Mouse (Mus musculus): ENCODE data around the gene Cep55.

Cep55 gene

DNA sequence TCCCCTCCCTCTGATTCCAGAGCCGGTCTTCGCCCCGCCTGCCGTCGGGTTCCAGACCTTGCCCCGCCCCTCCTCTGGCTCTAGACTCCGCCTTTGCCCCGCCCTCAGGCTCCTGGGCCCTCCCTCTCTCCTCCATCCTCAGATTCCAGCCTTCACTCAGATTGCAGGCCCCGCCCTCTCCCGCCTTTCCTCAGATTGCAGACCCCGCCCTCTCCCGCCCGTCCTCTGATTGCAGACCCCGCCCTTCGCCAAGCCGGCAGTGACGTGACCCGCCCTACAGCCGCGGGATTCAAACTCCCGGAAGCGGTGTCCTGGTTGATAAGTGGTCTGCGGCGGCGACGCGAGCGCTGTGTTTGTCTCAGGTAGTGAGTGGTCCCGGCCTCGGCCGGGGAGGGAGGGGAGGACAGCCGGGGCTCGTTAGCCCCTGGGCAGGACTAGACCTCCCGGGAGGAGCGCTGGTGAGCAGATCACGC, at the start of gene Cep55:
TSS of gene Cep55 (plus strand) at position 292 of the 473 bp plus-strand sequence.
- DNase-seq (ENCODE audit: low read depth in 1 of 2, low spot score in 2 of 2) = peak; percentile 86 to 95

DNA sequence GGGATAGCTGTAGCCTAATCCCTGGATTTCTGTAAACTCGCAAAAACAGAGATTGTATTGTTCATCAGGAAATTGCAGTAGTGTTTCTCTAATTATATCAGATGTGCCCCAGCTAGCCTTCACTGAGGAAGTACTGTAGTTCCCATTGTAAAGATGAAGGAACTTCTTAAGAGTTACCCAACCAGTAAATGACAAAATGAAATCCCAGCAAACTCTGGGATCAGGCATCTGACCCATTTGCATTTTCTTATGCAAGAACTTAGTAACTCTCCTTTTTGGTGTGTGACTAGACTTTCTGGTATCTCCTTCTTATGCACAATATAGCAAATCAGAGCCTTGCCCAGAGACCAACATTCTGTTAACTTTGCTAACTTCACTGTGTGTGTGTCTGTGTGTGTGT, 43.4 kb upstream of the Cep55 start:
- no peak for DNase-seq (ENCODE audit: low read depth in 1 of 2, low spot score in 2 of 2)

DNA sequence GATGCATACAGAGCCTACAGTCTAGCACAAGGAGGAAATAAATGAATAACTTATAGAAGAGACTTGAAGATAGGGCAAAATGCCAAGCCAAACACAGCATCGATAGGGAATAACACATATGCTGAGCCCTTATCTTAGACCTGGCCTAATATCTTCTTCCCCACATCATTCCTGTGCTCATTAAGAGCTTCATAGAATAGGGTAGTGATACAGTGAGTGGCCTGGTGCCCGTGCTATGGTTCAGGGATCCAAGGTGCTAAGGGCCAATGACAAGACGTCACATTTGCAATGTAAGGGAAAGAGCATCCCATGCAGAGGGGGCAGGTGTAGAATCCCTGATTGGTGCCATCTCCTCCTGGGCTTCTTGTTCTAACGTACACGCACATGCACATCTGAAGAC, 40.4 kb upstream of the Cep55 start:
- no peak for DNase-seq (ENCODE audit: low read depth in 1 of 2, low spot score in 2 of 2)

DNA sequence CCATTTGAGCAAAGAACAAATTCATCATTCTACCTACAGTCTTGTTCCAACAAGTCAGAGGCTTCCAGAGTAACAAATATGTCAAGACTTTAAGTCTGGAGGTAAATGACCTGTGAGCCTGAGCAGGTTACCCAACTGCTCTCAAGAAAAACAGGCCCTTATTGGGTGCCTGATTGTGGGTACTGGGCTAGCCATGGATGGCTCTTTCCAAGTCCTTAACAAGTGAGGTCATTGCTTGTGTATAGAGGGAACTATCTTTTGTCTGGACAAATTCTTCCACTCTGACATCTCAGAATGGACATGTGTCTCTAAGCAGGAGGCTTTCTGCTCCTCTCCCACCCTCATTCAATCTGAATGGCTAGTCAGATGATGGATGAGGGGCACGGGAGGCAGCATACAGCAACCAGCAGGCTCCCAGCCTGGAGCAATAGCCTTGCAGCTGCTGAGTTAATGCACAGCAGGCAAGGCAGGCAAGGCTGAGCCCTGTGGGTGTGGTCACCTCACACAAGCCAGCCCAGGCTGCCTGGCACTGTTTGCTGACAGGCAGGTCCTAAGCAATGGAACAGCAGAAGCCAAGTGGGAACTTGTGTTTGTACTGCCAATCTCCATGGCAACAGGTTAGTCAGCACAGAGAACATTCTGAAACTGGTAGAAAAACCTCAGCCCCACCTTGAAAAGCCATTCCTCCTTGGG, 39.5 kb upstream of the Cep55 start:
- peak; percentile 35 to 40 for DNase-seq (ENCODE audit: low read depth in 1 of 2, low spot score in 2 of 2)

DNA sequence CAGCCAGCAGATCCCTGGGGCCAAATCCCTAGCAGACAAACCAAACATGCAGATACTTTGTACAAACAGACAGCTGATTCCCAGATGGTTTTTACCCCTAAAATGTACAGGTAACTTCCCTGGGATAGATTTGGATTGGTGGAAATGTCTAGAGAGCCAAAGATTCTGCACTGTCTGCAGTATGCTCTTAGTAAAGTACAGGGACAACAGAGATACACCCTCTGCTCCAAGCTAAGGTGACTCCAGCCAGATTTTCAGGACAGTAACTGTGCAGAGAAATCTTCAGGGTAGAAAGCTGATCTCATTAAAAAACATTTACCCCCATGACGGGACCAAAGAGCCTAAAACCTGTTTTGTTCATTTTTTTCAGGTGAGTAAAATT, 38.9 kb upstream of the Cep55 start:
- DNase-seq (ENCODE audit: low read depth in 1 of 2, low spot score in 2 of 2) = no peak

DNA sequence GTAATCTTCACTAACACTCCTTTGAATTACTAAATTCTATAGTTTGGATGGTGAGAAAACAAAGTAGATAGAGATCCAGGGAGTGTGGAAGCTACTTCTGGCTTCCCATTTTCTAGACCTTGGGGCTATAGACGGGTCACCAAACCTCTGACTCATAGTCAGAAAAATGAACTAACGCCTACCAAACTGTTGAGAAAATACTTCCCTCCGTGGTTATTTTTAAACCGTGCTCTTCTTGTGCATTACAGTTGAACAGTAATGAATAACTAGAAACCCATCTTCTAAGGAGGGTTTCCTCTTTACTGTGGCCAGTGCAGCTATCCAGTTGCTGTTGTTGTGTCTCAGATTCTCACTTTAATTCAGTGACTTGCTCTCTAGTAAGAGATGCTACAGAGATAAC, 32.1 kb upstream of the Cep55 start:
- peak in 1 of 2 experiments; percentile 33 for DNase-seq (ENCODE audit: low read depth in 1 of 2, low spot score in 2 of 2)

DNA sequence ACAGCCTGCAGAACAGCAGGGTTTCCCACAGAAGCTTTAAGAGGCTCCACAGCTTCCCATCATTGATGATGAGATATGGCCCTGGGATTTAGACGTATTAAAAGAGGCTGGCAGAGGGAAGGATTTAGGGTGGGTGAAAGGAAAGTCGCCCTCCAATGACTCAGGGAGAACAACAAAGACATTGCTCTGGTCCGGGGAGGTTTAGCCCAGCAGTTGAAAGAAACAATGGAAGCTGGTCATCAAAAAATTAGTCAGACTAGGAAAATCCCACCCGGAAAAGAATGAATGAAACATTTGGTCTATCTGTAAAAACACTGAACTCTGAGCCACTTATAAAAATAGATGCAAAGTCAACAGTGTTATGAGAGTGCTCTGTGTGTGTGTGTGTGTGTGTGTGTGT, 31.2 kb upstream of the Cep55 start:
- DNase-seq (ENCODE audit: low read depth in 1 of 2, low spot score in 2 of 2) = no peak

DNA sequence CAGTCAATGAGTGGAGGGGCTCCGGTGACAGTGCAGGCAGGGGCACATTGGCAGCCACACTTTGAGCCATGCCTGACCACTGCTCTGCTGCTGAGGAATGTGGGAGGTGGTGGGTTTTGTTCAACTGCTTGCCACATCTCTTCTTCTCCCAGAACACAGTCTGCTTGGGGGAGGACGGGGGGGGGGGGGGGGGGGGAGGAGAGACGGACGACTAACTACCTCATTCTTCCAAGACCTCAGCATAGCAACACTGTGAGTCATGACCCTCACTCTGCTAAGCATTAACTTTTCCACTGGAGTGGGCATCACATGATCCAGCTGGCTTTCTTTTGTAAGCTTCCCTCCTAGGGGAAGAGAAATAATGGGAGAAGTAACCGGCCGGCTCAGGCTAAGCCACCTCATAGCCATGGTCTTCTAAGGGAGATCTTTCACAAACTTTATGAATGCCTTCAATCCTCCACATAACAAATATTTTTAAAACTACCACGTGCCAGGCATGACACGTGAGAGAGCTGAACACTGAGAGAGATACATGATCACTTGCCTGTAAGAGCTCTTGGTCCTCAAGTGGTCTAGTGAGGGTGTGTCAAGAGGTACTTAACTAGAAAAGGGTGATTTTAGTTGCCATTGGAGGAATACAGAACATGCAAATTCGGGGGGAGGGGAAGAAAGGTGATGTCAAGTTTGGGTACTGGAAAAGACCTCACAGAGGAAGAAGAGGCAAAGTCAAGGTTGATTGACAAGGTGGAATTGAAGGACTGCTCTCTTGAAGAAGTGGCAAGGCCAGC, 29.4 kb upstream of the Cep55 start:
- DNase-seq (ENCODE audit: low read depth in 1 of 2, low spot score in 2 of 2) = no peak

DNA sequence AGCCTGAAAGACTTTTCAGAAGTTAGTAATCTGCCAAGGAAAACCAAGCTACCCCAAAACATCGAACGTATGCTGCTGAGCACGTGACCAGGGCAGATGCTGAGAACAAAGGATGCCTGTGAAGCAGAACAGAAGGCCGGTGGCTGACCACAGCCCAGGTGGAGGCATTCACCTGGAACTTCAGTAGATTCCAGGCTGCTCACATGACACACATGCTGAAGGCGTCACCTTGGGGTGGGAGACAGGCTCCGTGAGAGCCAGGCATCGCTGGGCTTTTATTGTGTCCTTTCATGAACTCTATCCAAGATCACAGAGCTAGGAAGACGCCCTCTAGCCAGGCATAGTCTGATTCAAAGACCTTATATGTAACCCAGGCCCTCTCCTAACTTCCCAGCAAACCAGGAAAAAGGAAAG, 28.6 kb upstream of the Cep55 start:
- DNase-seq (ENCODE audit: low read depth in 1 of 2, low spot score in 2 of 2) = no peak

DNA sequence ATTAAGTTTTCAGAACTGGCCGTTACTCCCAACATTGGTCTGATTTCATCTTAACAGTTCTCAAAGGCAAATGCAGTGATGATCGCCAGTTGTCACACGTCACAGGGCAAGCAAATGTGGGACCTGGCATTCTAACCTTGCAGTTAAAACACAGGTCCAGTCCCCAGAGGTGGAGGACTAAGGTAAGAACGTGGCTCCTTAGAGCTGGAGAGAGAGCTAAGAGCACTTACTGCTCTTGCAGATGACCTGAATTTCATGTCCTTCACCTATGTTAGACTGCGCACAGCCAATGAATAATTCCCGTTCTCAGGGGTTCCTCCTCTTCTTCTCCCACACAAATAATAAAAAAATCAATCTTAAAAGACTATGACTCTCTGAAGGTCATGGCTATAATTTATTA, 27.4 kb upstream of the Cep55 start:
- no peak for DNase-seq (ENCODE audit: low read depth in 1 of 2, low spot score in 2 of 2)

DNA sequence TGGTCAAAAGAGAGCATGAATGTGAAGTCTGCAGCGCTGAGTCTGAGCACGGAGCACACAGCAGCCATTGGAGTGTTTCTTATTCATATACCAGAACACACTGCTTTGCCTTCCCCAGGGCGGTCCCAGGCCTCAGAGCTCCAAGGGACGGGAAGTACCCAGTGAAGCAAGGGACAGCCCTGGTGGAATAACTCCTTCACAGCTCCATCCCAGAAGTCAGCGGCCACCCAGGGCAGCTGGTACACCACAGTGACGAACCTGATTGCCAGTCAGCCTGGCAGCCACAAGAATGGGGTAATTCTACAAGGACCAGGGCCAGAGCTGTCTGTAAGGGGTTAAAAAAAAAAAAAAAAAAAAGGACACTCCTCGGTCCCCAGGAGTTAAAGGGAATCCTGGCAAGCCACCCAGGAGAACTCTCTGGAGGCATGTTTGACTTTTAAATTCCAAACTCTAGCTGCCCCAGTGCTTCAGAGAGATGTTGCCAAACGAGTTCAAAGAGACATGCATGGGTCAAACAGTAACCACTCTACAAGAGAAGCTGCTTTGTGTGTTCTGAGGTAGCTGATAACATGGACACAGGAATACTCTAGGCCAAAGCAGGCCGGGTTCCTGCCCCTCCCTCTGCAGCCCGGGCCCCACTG, 26.8 kb upstream of the Cep55 start:
- no peak for DNase-seq (ENCODE audit: low read depth in 1 of 2, low spot score in 2 of 2)

DNA sequence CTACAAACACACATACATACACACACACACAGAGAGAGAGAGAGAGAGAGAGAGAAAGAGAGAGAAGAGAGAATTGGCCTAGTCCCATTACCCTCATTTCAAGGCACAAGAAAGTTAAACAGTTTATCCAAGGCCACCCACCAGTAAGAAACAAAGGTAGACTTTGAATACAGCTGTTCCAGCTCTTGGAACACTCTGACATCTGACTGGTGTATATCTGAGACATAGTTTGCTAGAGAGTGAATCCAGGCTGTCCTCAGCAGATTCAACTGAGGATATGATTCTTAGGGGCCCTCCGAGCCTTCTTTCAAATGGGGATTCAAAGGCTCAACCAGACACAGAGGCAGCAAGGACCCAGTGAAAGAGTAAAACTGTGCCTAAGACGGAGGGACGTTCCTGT, 25.5 kb upstream of the Cep55 start:
- no peak for DNase-seq (ENCODE audit: low read depth in 1 of 2, low spot score in 2 of 2)

DNA sequence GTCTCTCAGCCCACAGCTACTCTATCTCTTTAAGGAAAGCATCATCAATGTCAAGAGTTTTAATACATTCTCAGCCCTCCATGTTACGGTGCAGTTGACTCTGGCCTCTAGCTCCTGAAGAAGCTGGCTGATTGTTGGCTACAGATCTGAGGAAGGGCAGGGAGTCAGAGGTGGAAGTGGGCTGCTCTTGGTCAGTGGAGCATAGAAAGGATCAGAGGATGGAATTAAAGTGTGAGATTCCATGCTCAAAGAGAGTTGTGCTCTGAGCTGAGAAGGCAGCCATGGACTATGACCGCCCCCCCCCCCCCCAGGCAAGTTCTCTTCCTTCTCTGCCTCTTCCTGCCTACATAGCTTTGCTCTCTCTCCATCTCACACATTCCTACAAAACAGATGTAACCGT, 24.9 kb upstream of the Cep55 start:
- DNase-seq (ENCODE audit: low read depth in 1 of 2, low spot score in 2 of 2) = no peak

DNA sequence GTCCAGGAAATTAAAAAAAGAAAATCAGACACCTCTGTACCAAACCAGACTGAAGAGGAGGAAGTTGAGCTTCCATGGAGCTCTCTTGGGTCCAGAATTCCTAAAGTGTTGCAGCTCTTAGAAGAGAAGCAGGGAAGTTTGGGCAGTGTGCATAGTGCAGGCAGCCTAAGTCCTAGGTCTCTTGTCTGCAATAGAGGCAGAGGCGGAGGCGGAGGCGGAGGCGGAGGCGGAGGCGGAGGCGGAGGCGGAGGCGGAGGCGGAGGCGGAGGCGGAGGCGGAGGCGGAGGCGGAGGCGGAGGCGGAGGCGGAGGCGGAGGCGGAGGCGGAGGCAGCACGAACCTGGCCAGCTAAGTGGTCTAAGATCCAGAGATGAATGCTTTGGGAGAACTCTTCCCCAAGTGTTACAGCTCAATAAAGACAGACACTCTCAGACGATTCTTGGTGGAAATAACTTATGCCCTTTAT, 24.1 kb upstream of the Cep55 start:
- DNase-seq (ENCODE audit: low read depth in 1 of 2, low spot score in 2 of 2) = no peak

DNA sequence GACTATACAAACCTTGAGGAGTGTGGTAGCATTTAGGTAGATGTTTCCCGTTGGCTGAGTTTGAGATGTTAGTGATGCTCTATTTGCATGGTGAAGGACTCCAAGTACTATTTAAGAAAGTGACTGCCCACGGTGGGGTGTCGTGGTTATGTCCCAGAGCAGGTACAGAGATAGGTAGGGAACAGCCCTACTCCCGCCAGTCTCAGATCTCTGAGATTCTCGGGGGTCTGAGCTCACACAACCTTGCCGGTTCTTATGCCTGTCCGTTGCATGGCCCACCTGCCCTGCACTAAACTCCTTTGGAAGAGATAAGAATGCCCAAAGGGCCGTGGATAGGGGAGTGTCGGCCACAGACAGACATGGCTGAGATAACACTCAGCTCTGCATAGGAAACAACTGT, 23.7 kb upstream of the Cep55 start:
- DNase-seq (ENCODE audit: low read depth in 1 of 2, low spot score in 2 of 2) = no peak

DNA sequence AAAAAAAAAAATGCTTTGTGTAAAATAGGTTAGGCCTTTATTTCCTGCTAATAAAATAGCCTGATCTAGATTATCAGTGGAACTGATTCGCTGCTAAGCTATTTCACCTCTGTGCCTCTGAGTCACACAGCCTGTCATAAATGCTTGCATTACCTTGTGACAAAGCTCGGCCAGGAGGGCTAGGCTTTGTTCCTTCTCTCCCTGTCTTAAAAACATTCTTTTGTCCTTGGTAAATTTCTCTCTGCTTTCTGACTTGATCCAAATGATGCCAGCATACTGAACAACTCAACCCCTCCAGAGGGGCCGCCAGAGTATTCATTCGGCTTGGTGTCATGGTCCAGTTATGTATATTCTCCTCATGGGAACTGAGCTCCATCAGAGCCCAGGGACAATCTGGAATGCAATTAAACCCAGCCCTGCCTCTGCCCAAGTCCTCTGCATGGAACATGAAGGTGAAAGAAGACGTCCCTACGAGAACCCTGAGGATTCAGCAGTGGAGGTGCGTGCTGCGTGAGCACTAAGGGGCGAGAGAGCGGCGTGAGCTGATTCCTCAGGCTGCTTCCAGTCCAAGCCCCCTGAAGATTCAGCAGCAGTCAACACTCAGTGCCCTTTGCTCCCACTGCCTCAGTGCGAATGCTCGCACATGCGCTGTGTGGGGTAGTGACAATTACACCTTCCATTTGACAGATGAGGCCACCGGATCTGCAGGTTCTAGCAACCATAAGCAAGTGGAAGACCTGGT, 21.6 kb upstream of the Cep55 start:
- DNase-seq (ENCODE audit: low read depth in 1 of 2, low spot score in 2 of 2) = no peak

DNA sequence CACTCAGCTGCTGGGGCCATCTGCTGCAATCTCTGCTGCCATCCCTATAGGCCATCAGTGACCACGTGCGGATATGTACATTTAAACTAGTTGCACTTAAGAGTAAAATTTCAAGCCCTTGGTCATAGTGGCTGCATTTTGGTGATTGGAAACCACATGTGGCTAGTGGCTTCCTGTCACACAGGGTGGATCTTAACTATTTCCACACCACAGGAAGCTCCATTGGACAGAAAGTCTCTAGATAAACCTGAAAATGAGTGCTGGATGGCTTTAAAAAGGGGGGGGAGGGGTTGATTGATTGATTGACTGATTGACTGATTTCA, 21.1 kb upstream of the Cep55 start:
- no peak for DNase-seq (ENCODE audit: low read depth in 1 of 2, low spot score in 2 of 2)

DNA sequence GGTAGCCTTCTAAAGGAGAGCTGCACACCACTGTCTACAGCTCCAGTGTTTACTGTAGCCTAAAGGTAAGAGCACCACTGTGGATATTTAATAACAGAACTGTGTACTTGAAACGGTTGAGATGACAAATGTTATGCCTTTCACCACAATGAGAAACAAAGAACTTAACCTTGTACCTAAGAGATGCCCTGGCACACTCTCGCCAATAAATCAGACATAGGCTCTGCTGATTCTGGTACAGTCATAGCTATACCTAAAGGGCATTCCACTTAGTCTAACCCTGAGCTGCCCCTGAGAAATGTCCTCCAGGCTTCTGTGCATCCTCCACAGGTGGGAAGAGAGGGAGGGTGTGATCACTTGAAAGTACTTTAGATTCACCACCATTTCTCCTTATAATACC, 20.1 kb upstream of the Cep55 start:
- DNase-seq (ENCODE audit: low read depth in 1 of 2, low spot score in 2 of 2) = no peak

DNA sequence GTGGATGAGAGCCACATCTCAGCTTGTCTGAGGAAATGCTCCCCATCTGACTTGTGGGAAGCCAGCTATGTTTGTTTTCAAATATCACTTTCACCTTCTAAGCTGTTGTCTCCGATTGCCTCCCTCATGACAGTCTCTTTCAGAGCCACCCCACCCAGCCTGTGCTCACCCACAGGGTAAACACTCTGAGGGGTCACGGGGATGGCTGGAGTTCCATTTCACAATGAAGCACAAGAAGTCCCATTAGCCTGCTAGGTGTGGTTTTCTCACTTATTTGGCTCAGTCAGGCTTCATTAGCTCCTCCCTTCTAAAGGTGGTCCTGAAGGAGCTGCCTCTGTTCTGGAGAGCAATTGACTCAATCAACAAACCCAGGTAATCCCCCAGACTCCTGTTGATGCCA, 19.0 kb upstream of the Cep55 start:
- DNase-seq (ENCODE audit: low read depth in 1 of 2, low spot score in 2 of 2) = no peak

DNA sequence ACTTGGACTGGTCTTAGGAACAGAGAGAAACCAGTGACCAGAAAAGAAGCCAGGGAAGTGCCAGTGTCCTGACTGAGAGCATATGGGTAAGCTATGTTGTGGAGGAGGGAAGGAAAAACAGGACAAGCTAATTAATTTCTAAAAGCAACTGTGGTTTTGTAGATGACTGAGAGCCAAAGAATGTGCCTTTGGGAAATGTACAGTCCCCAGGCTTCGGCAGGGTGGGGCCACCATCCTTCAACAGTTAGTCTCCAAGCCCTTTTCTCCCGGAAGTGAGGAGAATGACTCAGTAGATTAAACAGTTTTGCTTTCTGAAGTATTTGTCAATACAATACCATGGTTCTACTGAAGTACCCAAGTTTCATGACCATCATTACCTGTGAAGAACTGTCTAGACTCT, 16.5 kb upstream of the Cep55 start:
- DNase-seq (ENCODE audit: low read depth in 1 of 2, low spot score in 2 of 2) = no peak

DNA sequence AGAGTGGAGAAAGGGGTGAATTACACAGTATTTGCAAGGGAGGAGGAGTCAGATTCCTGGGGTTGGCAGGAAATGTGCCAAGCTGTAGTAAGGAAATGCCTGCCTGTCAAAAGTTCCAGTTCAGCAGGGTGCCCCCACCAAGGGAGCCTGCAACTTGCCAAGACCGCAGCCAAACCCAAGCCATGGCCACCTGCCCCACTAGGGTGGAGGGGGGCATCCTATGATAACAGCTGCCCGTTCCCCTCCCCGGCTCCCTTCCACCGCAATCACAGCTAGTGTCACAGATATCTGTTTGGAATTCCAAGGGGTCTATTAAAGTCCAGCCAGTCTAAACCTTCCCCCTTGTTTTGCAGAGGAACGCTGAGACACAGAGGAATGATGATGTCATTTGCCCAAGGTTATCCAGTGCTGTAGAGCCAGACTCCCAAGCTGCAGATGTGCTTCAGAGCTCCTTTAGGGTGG, 12.5 kb upstream of the Cep55 start:
- no peak for DNase-seq (ENCODE audit: low read depth in 1 of 2, low spot score in 2 of 2)
